Mouse (Mus musculus): Measurements from ENCODE around the gene Slc44a4.
"Not testable (repeated sequence)": the region's sequence is repeated elsewhere in the genome, so short reads cannot be mapped to it uniquely, and the experiment has no call there.

Gene Slc44a4

GRCm38 (mm10) chr17:34899053-34899889 is 15.0 kb upstream of the Slc44a4 start:
- peak; percentile 38 for DNase-seq (ENCODE audit: low spot score)

- DNase-seq (ENCODE audit: low spot score) = no peak
Measured at GRCm38 (mm10) chr17:34899890-34900243, 14.4 kb upstream of the Slc44a4 start.

- DNase-seq (ENCODE audit: low spot score) = not testable (repeated sequence)
Measured at GRCm38 (mm10) chr17:34900826-34901225, 13.4 kb upstream of the Slc44a4 start.

DNA sequence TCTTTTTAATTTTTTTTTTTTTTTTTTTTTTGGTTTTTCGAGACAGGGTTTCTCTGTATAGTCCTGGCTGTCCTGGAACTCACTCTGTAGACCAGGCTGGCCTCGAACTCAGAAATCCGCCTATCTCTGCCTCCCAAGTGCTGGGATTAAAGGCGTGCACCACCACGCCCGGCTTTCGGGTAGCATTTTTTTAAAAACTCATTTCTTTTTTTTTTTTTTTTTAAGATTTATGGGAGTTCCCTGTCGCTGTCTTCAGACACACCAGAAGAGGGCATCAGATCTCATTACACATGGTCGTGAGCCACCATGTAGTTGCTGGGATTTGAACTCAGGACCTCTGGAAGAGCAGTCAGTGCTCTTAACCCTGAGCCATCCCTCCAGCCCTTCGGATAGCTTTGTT is 12.3 kb upstream of the Slc44a4 start:
- DNase-seq (ENCODE audit: low spot score) = not testable (repeated sequence)

- no peak for DNase-seq (ENCODE audit: low spot score)
Measured at GRCm38 (mm10) chr17:34902895-34903294, 11.4 kb upstream of the Slc44a4 start.

DNA sequence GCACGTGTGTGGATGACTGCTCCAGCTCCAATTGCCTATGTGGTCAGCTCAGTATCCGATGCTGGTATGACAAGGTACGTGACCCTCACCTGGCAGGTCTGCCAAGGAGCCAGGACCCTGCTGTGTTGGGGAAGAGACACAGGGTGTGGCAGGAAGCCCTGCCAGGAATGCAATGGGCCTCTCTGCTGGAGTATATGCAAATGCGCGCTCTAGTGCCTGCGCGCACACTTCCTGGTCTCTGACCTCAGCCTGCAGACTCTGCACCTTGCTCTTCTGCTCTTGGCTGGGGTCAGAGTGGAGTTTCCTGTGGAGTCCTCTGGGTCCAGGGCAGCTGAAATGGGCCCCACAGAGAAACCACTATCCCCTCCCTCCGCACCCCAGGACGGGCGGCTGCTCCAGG is 3.3 kb upstream of the Slc44a4 start:
- DNase-seq (ENCODE audit: low spot score) = no peak

DNA sequence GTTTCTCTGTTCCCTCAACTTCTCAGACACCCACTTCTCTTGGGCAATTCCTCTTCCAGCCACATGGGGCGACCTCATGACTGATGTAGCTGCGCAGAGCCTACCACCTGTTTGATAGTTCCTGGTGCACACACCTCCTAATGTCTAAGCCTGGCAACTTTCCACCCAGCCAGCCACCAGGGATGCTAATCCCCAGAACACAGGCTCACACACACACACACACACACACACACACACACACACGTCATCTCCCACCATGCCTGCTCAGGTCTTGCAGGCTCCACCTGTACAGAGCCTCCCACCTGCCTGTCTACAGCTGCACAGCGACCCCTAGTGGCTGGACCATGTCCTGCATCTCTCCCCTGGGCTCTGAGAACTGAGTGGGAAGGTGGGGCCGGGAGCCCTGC is 2.3 kb upstream of the Slc44a4 start:
- DNase-seq (ENCODE audit: low spot score) = peak; percentile 52

DNA sequence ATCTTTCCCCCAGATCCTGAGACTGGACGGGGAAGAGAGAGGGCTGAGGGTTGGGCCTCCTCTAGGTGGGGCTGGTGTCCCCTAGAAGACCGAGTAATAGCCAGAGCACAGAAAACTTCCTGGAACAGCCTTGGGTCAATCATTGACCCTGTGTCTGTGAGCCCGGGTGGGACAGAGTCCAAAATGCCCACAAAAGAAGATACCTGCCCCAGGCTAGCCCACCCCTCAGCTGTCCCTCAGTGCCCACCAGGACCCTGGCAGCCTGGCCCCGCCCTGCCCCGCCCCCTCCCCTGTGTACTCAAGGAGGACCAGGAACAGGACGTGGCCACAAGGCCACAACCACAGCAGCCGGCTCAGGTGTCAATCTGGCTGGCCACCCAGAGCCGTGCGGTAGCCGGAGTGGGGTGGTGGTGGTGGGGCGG is 1.2 kb downstream of the Slc44a4 start:
- DNase-seq (ENCODE audit: low spot score) = no peak

- DNase-seq (ENCODE audit: low spot score) = no peak
Measured at GRCm38 (mm10) chr17:34916316-34916715, 2.0 kb downstream of the Slc44a4 start.

DNA sequence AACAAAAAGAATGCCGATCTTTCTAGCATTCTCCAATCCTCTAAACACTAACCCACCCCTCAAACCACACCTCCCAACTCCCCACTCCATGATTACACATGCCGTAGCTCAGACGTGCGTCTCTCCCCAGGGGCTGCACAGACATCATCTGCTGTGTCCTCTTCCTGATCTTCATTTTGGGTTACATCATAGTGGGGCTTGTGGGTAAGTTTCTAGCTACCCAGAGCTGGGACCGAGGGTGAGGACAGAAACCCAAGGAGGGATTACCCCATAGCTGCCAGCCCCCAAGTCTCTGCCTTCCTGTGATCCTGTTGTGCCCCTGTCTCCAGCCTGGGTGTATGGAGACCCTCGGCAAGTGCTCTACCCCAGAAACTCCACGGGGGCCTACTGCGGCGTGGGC is 2.9 kb downstream of the Slc44a4 start:
- no peak for DNase-seq (ENCODE audit: low spot score)

DNA sequence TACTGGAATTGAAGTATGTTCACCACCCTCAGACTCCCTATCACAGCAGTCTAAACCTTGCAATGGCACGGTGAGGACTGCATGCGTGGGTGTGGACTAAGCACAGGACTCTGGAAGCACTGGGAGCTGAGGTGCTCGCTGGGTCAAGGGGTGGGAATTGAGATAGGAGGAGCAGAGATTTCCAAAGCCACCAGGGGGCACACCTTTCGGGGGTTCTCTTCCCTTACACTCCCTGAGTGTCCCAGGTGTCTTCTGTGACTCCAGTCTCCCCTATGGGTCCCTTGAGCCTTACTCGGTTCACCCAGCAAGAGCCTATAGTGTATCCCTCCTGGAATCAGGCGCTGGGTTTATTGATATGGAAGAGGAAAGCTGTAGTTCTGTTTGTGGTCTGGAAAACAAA is 8.7 kb downstream of the Slc44a4 start:
- DNase-seq (ENCODE audit: low spot score) = no peak

DNA sequence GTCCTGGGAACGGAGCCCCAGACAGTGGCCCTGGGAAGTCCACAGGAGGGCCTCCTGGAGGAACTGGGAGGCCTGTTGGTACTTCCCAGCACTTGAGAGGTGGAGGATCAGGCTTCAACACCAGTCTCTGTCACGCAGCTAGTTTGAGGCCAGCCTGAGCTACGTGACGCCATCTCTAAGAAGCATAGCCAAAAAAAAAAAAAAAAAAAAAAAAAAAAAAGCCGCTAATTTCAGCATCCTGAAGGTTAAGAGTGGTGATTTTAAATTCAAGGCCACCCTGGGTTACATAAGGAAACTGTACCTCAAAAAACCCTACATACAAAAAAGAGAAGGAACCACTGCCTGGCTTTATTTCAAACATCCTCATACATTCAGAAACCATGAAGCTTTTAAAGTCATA is 10.0 kb downstream of the Slc44a4 start:
- DNase-seq (ENCODE audit: low spot score) = no peak

DNA sequence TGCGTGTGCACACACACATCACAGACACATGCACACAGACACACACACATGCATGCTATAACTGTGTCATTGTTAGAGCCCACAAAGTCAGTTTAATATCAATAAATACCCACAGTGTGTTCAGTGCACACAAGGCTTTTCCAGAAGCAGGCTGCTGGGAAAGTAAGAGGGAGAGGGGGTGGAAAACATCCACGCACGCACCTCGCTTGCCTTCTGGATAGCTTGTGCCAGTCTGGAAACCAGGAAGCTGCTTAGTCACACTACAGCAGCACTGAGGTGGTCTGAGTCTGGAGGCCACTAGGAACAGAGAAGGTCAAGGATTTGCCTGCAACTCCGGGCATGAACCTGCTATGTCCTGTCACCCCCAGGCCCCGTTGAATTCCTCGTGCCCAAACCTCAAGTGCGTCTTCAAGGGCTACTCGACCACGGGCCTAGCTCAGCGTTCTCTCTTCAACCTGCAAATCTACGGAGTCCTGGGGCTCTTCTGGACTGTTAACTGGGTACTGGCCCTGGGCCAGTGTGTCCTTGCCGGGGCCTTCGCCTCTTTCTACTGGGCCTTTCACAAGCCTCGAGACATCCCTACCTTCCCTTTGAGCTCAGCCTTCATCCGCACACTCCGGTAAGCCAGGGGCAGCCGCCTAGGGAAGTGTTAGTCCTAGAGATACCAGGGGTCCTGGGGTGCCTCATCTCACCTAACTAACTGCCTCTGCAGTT is 13.2 kb downstream of the Slc44a4 start:
- no peak for DNase-seq (ENCODE audit: low spot score)

- no peak for DNase-seq (ENCODE audit: low spot score)
Measured at GRCm38 (mm10) chr17:34928841-34929240, 14.6 kb downstream of the Slc44a4 start.

- peak; percentile 88 for DNase-seq (ENCODE audit: low spot score)
Measured at GRCm38 (mm10) chr17:34931061-34931734, 16.9 kb downstream of the Slc44a4 start, which contains the start of gene Neu1. Gene Neu1, plus strand, starts transcription at chr17:34931253.

- DNase-seq (ENCODE audit: low spot score) = no peak
Measured at GRCm38 (mm10) chr17:34931735-34932098, 17.5 kb downstream of the Slc44a4 start.

- no peak for DNase-seq (ENCODE audit: low spot score)
Measured at GRCm38 (mm10) chr17:34932287-34932686, 18.0 kb downstream of the Slc44a4 start.

GRCm38 (mm10) chr17:34934031-34934430 is 19.8 kb downstream of the Slc44a4 start:
- DNase-seq (ENCODE audit: low spot score) = no peak

DNA sequence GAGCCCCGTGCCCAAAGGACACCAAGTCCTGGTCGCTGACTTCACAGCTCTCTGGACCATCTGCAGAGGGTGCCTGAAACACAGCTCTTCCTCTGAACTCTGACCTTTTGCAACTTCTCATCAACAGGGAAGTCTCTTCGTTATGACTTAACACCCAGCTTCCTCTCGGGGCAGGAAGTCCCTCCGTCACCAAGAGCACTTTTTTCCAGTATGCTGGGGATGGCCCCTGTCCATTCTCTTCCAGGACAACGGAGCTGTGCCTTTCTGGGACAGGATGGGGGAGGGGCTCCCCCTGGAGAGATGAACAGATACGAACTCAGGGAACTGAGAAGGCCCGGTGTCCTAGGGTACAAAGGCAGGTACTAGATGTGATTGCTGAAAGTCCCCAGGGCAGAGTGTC is 20.6 kb downstream of the Slc44a4 start:
- no peak for DNase-seq (ENCODE audit: low spot score)

DNA sequence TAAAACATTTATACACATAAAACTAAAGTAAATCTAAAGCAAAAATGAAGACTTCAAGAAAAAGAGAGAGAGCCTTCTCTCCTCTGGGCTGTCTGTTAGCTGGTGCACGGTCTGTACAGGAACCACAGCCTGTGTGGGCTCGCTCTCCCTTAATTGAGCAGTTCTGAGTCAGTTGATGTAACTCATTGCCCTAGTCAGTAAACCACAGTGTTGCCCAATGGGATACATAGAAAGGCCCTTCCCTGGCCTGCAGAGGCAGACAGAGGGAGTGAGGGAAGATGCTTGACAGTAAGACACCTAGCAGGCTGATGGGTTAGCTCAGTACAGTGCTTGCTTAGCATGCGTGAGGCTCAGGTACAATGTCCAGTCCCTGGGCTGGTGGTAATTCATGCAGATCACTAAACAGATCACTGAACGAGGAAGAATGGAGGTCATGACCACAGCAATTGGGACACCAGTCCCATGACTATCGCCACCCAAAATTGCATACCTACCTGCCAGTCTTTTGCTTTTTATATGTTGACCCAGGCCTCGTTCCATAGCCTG is 23.8 kb downstream of the Slc44a4 start:
- DNase-seq (ENCODE audit: low spot score) = no peak

DNA sequence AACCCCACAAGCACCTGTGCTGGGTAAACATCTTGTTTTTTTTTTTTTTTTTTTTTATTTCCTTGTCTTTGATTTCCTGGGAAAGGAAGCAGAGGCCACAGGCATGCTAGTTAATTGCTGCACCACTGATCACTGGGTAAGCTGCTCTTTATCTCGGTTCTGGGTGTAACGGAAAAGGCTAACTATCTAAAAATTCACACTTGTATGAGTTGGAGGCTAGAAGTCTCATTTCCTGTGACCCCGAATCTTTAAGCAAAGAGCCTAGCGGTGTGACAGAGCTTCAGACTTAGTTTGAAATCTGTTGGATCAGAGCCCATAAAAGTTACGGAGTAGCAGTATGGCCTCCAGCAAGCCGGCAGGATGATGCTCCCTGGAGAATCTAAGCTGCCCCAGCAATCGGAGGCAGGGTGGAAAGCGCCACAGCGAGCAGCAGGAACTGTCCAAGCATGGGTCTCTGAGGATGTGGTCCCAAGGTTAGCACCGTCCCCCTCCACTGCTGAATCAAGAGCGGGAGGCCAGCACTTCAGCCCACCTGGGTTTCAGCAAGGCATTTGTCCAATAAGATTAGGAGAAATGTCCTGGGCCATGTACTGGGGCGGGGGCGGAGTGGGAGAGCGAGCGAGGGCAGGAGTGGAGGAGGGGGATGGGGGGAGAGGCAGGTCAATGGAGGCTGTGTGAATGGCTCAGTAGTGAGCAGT is 27.2 kb downstream of the Slc44a4 start:
- no peak for DNase-seq (ENCODE audit: low spot score)
